Mouse (Mus musculus) mesoderm, embryonic 11.5 days (tissue): Measurements from ENCODE around the gene Camta2.

Experiments used
- DNase-seq: peaks from one replicate; pipeline ENCODE4 v3.0.0-alpha.2; 2012; ENCODE audit warnings: low read depth, low spot score

The Camta2 gene

GRCm38 (mm10) chr11:70664741-70665140 is 23.2 kb downstream of the Camta2 start:
- no peak for DNase-seq

- DNase-seq: no peak
Observed at GRCm38 (mm10) chr11:70663957-70664356, 23.9 kb downstream of the Camta2 start.

GRCm38 (mm10) chr11:70663101-70663500 is 24.8 kb downstream of the Camta2 start:
- DNase-seq: no peak

- DNase-seq: no peak
Observed at GRCm38 (mm10) chr11:70660571-70660970, 27.3 kb downstream of the Camta2 start.

GRCm38 (mm10) chr11:70658942-70659341 is 29.0 kb downstream of the Camta2 start:
- no peak for DNase-seq

GRCm38 (mm10) chr11:70658521-70658920 is 29.4 kb downstream of the Camta2 start:
- DNase-seq: no peak

GRCm38 (mm10) chr11:70657991-70658390 is 29.9 kb downstream of the Camta2 start:
- no peak for DNase-seq

- DNase-seq: no peak
Observed at GRCm38 (mm10) chr11:70657573-70657972, 30.3 kb downstream of the Camta2 start.

- DNase-seq: peak; percentile 21
Observed at GRCm38 (mm10) chr11:70656964-70657363, 30.9 kb downstream of the Camta2 start, which contains the start of gene Eno3. TSS of gene Eno3 (plus strand) at chr11:70657202.

- peak; percentile 64 for DNase-seq
Observed at GRCm38 (mm10) chr11:70656456-70656927, 31.4 kb downstream of the Camta2 start.

- DNase-seq: peak; percentile 54
Observed at GRCm38 (mm10) chr11:70655571-70656455, 32.1 kb downstream of the Camta2 start.

GRCm38 (mm10) chr11:70654923-70655570 is 32.9 kb downstream of the Camta2 start:
- peak; percentile 86 for DNase-seq

- peak; percentile 82 for DNase-seq
Observed at GRCm38 (mm10) chr11:70654198-70654922, 33.5 kb downstream of the Camta2 start, which contains the start of gene Pfn1. TSS of gene Pfn1 (minus strand) at chr11:70654644.

GRCm38 (mm10) chr11:70653345-70654197 is 34.3 kb downstream of the Camta2 start:
- DNase-seq: peak; percentile 75

GRCm38 (mm10) chr11:70652884-70653344 is 35.0 kb downstream of the Camta2 start:
- no peak for DNase-seq

- DNase-seq: peak; percentile 39
Observed at GRCm38 (mm10) chr11:70652029-70652883, 35.6 kb downstream of the Camta2 start.

GRCm38 (mm10) chr11:70651391-70651790 is 36.5 kb downstream of the Camta2 start:
- DNase-seq: no peak

- no peak for DNase-seq
Observed at GRCm38 (mm10) chr11:70650322-70651175, 37.4 kb downstream of the Camta2 start.

- DNase-seq: no peak
Observed at GRCm38 (mm10) chr11:70649185-70649734, 38.6 kb downstream of the Camta2 start.
